Mouse (Mus musculus): ENCODE results near the gene Otop2.

Otop2 gene

GRCm38 (mm10) chr11:115374695-115375425 lies 67.9 kb downstream of the Otop2 start:
- in situ Hi-C loops (cut with MboI, MseI): no loop called here

GRCm38 (mm10) chr11:115376722-115377121 lies 69.8 kb downstream of the Otop2 start:
- in situ Hi-C loops (cut with MboI, MseI): no loop called here

- in situ Hi-C loops (cut with MboI, MseI): no loop called here
These were observed 70.3 kb downstream of the Otop2 start for GRCm38 (mm10) chr11:115377254-115377653.

- in situ Hi-C loops (cut with MboI, MseI): no loop called here
These were observed 70.9 kb downstream of the Otop2 start for GRCm38 (mm10) chr11:115377854-115378253.

- in situ Hi-C loops (cut with MboI, MseI): no loop called here
These were observed 74.3 kb downstream of the Otop2 start for GRCm38 (mm10) chr11:115381276-115381675.
